Mouse (Mus musculus) testis, adult 2 months (tissue): ENCODE measurements at regions not wholly inside any gene's neighbourhood (a gene's known extent, or its start where the extent isn't known, plus 50 kb on each side); places are given as distances from the start of the nearest gene placed in this dataset.

ENCODE experiments used
- CTCF ChIP-seq: fragments of 200-500 bp; IDR thresholded peaks from 2 replicates; pipeline ENCODE4 v1.5.1; 2012; ENCODE audit warnings: low read depth, mild to moderate bottlenecking, inconsistent platforms, low read length, moderate library complexity; ENCODE audit not compliant: control insufficient read depth, insufficient read depth, insufficient replicate concordance
- POLR2A ChIP-seq: fragments of 200-500 bp; IDR thresholded peaks from 2 replicates; pipeline ENCODE4 v1.6.1; 2012; ENCODE audit warnings: low read depth, mild to moderate bottlenecking, inconsistent platforms, low read length, moderate library complexity; ENCODE audit not compliant: control insufficient read depth

GRCm38 (mm10) chr1:88752332-88752731 lies 50.3 kb upstream of the Arl4c start:
- no peak for TF ChIP-seq POLR2A
- TF ChIP-seq CTCF: no peak
